Mouse (Mus musculus): Measurements from ENCODE around the gene Neurod2. TPM values are rescaled to one million over a fixed set of nuclear protein-coding genes. Genes with fewer than 3 reads are reported as not detected.

Neurod2 gene
- polyA plus RNA-seq, 1 experiment from 2014 or later = 3.8 TPM

DNA sequence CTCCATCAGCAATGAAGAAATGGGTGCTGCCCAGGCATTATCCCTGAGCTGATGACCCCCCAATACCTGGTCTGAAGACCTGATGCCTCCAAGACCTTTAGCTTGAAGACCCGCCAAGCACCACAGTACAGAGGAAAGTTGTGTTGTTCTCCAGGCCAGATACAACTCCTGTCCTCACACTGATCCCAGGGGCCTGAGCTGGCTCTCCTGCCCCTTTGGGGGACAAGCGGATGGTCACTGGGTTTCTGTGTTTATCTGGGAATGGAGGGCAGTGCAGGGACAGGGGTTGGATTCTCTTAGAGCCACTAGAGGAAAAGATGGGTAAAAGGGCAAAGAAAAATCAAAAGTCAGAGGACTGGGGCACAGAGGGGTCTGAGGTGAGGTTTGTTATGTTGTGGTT is 9.5 kb downstream of the Neurod2 start:
- Histone ChIP-seq H3K4me1 (replicated peaks; ENCODE audit: control insufficient read depth, insufficient read depth, low read length) (no peaks in the 10 kb centered on the region), H3K36me3 (ENCODE audit: control insufficient read depth, insufficient read depth, low read length) (no peaks in the 10 kb centered on the region), H3K4me3 (ENCODE audit: low read depth, low read length) (no peak overlapping the region), H3K9ac (ENCODE audit: low read length) (no peak overlapping the region), H3K9me3 (ENCODE audit: control insufficient read depth, low read length) (no peaks in the 10 kb centered on the region), H3K27ac (ENCODE audit: low read depth, low read length) (no peak overlapping the region), H3K4me2 (ENCODE audit: low read depth, low read length, severe bottlenecking) (no peak overlapping the region), H3K27me3 (ENCODE audit: control insufficient read depth, insufficient read depth, low read length) (peaks cover 99% of the 10 kb centered on the region)
- WGBS = 2% methylated on average over 2 of the region's 2 CpGs
- DNase-seq (ENCODE audit: low spot score) (no peak), ATAC-seq (replicated peaks; ENCODE audit: low FRiP score) (no peak)

DNA sequence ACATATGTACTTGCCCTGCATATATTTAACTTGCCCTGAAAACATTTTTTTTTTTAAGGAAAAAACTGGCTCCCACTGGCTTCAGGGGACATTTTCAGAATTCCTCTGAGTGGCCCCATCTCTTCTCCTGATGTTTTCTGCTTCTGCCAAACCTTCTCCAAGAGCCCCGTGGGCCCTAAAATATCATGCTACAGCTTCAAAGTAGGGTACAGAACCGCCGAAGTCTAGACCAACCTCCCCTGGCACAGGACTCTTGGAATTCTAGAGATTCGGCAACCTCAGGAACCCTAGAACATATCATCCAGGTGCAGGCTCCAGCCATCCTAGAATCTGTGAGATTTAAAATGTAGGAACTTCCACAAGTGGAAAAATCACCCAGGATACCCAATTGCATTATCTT is 9.9 kb downstream of the Neurod2 start:
- no peak overlapping the region for H3K4me3 ChIP-seq (ENCODE audit: low read depth, low read length)
- peak; percentile 50 for DNase-seq (ENCODE audit: low spot score)
- H3K27ac ChIP-seq (ENCODE audit: low read depth, low read length) = no peak overlapping the region
- H3K9ac ChIP-seq (ENCODE audit: low read length) = no peak overlapping the region
- no peak for ATAC-seq (replicated peaks; ENCODE audit: low FRiP score)
- no peak overlapping the region for H3K4me2 ChIP-seq (ENCODE audit: low read depth, low read length, severe bottlenecking)
- H3K4me1 ChIP-seq (replicated peaks; ENCODE audit: control insufficient read depth, insufficient read depth, low read length) = no peaks in the 10 kb centered on the region
- WGBS = 15% methylated on average over 4 of the region's 4 CpGs
- peaks cover 96% of the 10 kb centered on the region for H3K27me3 ChIP-seq (ENCODE audit: control insufficient read depth, insufficient read depth, low read length)
- H3K9me3 ChIP-seq (ENCODE audit: control insufficient read depth, low read length) = no peaks in the 10 kb centered on the region
- H3K36me3 ChIP-seq (ENCODE audit: control insufficient read depth, insufficient read depth, low read length) = no peaks in the 10 kb centered on the region

DNA sequence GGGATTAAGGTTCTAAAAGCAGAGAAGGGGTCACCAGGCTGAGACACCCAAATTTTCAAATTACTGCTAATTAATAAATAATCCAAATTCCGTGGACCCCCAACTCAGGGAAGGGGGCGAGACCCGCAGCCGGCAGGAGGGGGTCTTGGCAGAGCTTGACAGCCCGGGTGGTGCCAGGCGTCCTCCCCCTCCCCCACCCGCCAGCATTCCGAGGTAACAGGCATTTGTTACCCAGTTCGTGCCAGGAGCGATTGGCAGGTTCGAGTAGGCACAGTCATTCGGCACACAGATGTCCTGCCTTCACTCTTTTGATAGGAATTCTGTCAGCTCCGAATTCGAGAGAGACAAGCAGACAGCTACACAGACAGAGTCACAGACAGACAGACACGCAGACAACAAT is 10.3 kb downstream of the Neurod2 start:
- Histone ChIP-seq H3K4me1 (replicated peaks; ENCODE audit: control insufficient read depth, insufficient read depth, low read length) (no peaks in the 10 kb centered on the region), H3K9ac (ENCODE audit: low read length) (no peak overlapping the region), H3K9me3 (ENCODE audit: control insufficient read depth, low read length) (no peaks in the 10 kb centered on the region), H3K4me2 (ENCODE audit: low read depth, low read length, severe bottlenecking) (no peak overlapping the region), H3K4me3 (ENCODE audit: low read depth, low read length) (no peak overlapping the region), H3K27me3 (ENCODE audit: control insufficient read depth, insufficient read depth, low read length) (peaks cover 96% of the 10 kb centered on the region), H3K27ac (ENCODE audit: low read depth, low read length) (no peak overlapping the region), H3K36me3 (ENCODE audit: control insufficient read depth, insufficient read depth, low read length) (no peaks in the 10 kb centered on the region)
- WGBS = 2% methylated on average over 15 of the region's 15 CpGs
- DNase-seq (ENCODE audit: low spot score) (peak; percentile 53), ATAC-seq (replicated peaks; ENCODE audit: low FRiP score) (no peak)

DNA sequence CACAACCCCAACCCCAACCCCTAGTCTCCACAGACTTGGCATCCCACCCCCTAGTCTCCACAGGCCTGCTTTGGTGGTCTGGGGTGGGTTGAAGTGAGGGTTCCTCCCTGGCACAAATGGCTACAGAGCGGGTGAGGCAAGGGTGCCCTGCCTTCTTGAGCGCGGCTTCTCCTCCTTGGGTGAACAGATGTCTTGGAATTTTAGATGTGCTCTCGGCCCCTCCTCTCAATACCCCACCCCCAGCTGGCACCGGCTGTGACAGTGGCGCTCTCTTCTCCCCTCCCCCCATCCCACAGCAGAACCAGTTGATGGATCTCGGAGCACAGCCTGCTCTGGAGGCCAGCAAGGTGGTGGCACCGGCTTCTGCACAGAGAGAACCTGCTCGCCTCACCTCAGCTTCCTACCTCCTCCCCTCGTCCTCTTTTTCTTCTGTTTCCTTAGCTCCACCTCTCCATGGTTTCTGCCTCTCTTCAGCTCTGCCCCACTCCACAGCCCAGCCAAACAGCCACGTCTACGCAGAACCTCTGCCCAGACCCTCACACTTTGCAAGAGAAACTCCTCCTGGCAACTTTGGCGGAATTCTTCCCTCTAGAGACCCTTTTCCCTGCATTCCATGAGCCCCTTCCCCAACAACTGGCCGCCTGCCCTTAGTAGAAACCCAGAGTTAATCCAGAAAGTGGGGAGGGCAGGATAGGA is 10.9 kb downstream of the Neurod2 start:
- H3K27me3 ChIP-seq (ENCODE audit: control insufficient read depth, insufficient read depth, low read length) = peaks cover 96% of the 10 kb centered on the region
- ATAC-seq (replicated peaks; ENCODE audit: low FRiP score) (no peak), DNase-seq (ENCODE audit: low spot score) (peak; percentile 49)
- no peak overlapping the region for H3K27ac ChIP-seq (ENCODE audit: low read depth, low read length)
- H3K9ac ChIP-seq (ENCODE audit: low read length) = no peak overlapping the region
- H3K36me3 ChIP-seq (ENCODE audit: control insufficient read depth, insufficient read depth, low read length) = no peaks in the 10 kb centered on the region
- H3K4me2 ChIP-seq (ENCODE audit: low read depth, low read length, severe bottlenecking) = no peak overlapping the region
- H3K4me1 ChIP-seq (replicated peaks; ENCODE audit: control insufficient read depth, insufficient read depth, low read length) = no peaks in the 10 kb centered on the region
- H3K9me3 ChIP-seq (ENCODE audit: control insufficient read depth, low read length) = no peaks in the 10 kb centered on the region
- WGBS = 2% methylated on average over 14 of the region's 14 CpGs
- no peak overlapping the region for H3K4me3 ChIP-seq (ENCODE audit: low read depth, low read length)

DNA sequence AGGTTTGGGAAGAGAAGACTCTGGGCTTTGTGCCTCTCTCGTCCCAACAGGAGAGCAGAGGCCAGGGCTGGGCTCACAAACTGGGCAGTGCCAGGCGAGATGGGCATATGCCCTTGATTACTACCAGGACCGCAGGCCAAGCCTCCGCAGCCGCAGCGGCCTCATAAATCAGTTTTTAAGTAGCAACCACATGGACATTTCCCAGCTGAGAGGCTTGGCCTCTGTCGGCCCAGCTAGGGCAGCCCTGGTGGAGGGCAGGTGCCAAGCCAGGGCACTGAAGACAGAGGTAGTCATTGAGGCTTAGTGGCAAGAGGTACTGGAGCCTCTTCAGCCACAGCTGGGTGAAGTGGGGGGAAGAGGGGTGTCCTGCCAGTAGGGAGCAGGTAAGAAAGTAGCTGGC is 12.0 kb downstream of the Neurod2 start:
- H3K4me1 ChIP-seq (replicated peaks; ENCODE audit: control insufficient read depth, insufficient read depth, low read length) = no peaks in the 10 kb centered on the region

DNA sequence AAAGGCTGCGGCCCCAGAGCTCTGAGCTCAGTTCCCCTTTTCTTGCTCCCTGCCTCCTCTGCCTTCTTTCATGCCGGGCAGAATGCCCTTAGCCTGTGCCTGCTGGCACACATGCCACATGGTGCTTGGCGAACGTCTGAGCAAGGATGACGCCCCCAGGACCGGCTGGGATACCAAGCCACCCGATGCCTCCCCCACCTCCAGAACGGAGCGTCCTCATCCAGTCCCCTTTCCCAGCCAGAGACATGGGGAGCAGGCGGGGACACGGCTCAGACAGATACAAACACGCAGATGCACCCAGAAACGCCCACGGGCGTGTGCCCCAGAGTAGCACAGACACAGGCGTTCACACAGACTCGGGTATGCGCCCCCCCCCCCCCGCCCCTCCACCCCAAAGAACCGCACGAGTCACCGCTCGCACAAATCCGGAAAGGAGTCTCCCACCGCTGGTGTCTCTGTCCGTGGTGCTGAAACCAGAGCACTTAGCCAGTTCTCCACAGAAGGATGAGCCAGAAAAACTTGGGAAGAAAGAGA is 15.6 kb downstream of the Neurod2 start:
- H3K27me3 ChIP-seq (ENCODE audit: control insufficient read depth, insufficient read depth, low read length) = peaks cover 52% of the 10 kb centered on the region
- DNase-seq (ENCODE audit: low spot score) = peak; percentile 88
- H3K36me3 ChIP-seq (ENCODE audit: control insufficient read depth, insufficient read depth, low read length) = no peaks in the 10 kb centered on the region
- H3K4me2 ChIP-seq (ENCODE audit: low read depth, low read length, severe bottlenecking) = no peak overlapping the region
- H3K9ac ChIP-seq (ENCODE audit: low read length) = no peak overlapping the region
- WGBS = 1% methylated on average over 26 of the region's 26 CpGs
- no peak overlapping the region for H3K4me3 ChIP-seq (ENCODE audit: low read depth, low read length)
- no peak overlapping the region for H3K27ac ChIP-seq (ENCODE audit: low read depth, low read length)
- no peaks in the 10 kb centered on the region for H3K9me3 ChIP-seq (ENCODE audit: control insufficient read depth, low read length)
- no peak for ATAC-seq (replicated peaks; ENCODE audit: low FRiP score)
- no peaks in the 10 kb centered on the region for H3K4me1 ChIP-seq (replicated peaks; ENCODE audit: control insufficient read depth, insufficient read depth, low read length)

More for the DNA sequence above, 12.0 kb downstream of the Neurod2 start:
- no peaks in the 10 kb centered on the region for H3K9me3 ChIP-seq (ENCODE audit: control insufficient read depth, low read length)
- no peaks in the 10 kb centered on the region for H3K36me3 ChIP-seq (ENCODE audit: control insufficient read depth, insufficient read depth, low read length)
- no peak for DNase-seq (ENCODE audit: low spot score)
- peaks cover 88% of the 10 kb centered on the region for H3K27me3 ChIP-seq (ENCODE audit: control insufficient read depth, insufficient read depth, low read length)
- no peak overlapping the region for H3K4me2 ChIP-seq (ENCODE audit: low read depth, low read length, severe bottlenecking)
- H3K4me3 ChIP-seq (ENCODE audit: low read depth, low read length) = no peak overlapping the region
- H3K9ac ChIP-seq (ENCODE audit: low read length) = no peak overlapping the region
- WGBS = 3% methylated on average over 7 of the region's 7 CpGs
- no peak overlapping the region for H3K27ac ChIP-seq (ENCODE audit: low read depth, low read length)
- ATAC-seq (replicated peaks; ENCODE audit: low FRiP score) = no peak

DNA sequence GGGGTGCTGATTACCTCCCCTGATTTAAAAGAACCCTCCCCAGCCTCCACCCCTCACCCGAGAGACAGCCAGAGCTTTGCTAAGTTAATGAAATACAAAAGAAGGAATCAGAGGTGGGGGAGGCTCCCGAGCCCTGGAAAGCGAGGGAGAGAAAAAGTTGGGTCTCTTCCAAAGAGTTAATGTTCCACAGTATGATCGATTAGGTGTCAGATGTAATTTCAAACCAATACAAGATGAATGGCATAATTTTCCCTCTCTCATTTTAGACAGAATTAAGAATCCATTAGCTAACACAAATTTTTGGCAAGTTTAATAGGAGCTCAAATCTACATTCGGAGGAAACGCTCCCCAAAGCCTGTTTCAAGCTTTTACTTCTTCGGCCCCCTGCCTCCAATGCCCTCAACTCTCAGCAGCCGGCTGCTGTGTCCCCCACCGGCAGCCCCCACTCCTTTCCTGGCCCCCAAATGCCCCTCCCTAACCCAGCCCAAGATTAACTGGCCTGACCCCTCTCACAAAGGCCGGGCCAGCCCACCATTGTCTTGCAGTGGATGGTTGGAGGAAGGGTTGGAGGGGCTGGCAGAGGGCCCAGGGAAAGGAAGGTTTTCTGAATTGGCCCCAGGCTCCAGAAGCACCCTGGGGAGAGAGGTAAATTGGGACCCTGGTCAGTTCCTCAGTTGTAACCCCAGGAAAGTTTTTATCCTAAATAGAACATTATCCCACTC is 30.8 kb downstream of the Neurod2 start:
- ATAC-seq (replicated peaks; ENCODE audit: low FRiP score) = no peak
- peaks cover 9% of the 10 kb centered on the region for H3K4me1 ChIP-seq (replicated peaks; ENCODE audit: control insufficient read depth, insufficient read depth, low read length)

DNA sequence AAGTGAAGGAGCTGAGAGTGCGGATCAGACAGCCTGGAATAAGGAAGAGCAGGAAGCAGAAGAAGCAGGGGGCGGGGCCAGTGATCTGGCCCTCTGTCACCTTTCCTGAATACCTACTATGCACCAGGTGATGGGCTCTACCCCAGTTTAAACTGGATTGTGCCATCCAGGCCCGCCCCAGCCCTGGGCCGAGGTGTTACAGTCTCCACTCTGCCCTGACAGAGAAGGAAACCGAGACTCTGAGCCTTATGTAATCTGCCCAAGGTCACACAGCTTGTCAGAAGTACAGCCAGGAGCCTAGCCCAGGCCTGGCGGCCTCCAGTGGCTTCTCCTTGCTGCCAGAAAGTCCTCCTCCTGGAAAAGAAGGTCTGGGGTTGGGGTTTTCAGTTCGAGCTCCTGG is 31.7 kb downstream of the Neurod2 start:
- Histone ChIP-seq H3K4me2 (ENCODE audit: low read depth, low read length, severe bottlenecking) (no peak overlapping the region), H3K4me1 (replicated peaks; ENCODE audit: control insufficient read depth, insufficient read depth, low read length) (peaks cover 9% of the 10 kb centered on the region), H3K9me3 (ENCODE audit: control insufficient read depth, low read length) (no peaks in the 10 kb centered on the region), H3K9ac (ENCODE audit: low read length) (no peak overlapping the region; the same call in 1 of the 2 replicates), H3K36me3 (ENCODE audit: control insufficient read depth, insufficient read depth, low read length) (no peaks in the 10 kb centered on the region), H3K27ac (ENCODE audit: low read depth, low read length) (no peak overlapping the region), H3K27me3 (ENCODE audit: control insufficient read depth, insufficient read depth, low read length) (peaks cover 6% of the 10 kb centered on the region; the same call in 1 of the 2 replicates), H3K4me3 (ENCODE audit: low read depth, low read length) (no peak overlapping the region)
- DNase-seq (ENCODE audit: low spot score) (no peak), ATAC-seq (replicated peaks; ENCODE audit: low FRiP score) (no peak)
- WGBS = 23% methylated on average over 7 of the region's 7 CpGs

More for the DNA sequence above, 30.8 kb downstream of the Neurod2 start:
- WGBS = 3% methylated on average over 10 of the region's 10 CpGs
- H3K27me3 ChIP-seq (ENCODE audit: control insufficient read depth, insufficient read depth, low read length) = peaks cover 6% of the 10 kb centered on the region; the same call in 1 of the 2 replicates
- H3K36me3 ChIP-seq (ENCODE audit: control insufficient read depth, insufficient read depth, low read length) = no peaks in the 10 kb centered on the region
- H3K27ac ChIP-seq (ENCODE audit: low read depth, low read length) = no peak overlapping the region
- no peak overlapping the region for H3K4me2 ChIP-seq (ENCODE audit: low read depth, low read length, severe bottlenecking)
- H3K4me3 ChIP-seq (ENCODE audit: low read depth, low read length) = no peak overlapping the region
- DNase-seq (ENCODE audit: low spot score) = no peak
- H3K9ac ChIP-seq (ENCODE audit: low read length) = no peak overlapping the region
- H3K9me3 ChIP-seq (ENCODE audit: control insufficient read depth, low read length) = no peaks in the 10 kb centered on the region

Data from forebrain, embryonic 11.5 days (tissue).